Comparison of ENCODE assay signal across 8 mouse cellular contexts in the genomic region with DNA sequence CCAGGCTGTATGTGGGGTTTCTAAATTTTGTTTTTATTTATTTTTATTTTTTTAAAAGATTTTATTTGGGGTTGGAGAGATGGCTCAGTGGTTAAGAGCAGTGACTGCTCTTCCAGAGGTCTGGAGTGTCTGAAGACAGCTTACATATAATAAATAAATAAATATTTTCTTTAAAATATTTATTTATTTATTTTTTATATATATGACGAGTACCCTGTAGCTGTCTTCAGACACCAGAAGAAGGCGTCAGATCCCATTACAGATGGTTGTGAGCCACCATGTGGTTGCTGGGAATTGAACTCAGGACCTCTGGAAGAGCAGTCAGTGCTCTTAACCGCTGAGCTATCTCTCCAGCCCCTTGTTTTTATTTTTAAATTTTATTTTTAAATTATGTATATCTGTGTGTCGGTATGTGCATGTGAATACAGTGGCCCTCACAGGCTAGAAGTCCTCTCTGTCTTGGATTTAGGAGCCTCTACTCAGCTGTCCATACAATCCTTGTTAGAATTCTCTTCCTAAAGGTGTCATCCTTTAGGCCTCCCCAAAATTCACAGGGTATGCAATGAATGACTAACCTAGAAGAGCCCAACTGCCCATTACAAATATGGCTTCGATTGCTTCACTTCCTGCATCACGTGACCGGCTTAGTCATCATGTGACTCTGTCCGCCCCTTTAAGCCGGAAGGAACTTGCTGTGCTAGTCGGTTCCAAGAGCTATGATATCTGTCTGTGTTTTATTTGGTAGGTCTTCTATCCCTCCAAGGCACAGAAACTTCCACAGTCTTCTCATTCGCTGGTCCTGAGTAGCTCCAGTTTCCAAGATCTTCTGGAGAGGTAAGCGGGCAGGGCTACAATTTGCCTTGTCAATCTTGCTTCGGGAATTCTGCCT. TPM values are rescaled to one million over a fixed set of nuclear protein-coding genes. Genes with fewer than 3 reads are reported as not detected.
DNase-seq lines count a peak whose midpoint lies in the region; ATAC-seq and TF ChIP-seq lines count a peak whose summit lies in the region.

Gene Gba, plus strand, starts transcription at position 676 of the 889 bp plus-strand sequence.

- peak within 1 kb of the TSS; percentile 36 for H3K9ac ChIP-seq in kidney, embryonic 15.5 days

- TF ChIP-seq CTCF in bone marrow macrophage, adult 2 months (IDR thresholded peaks at IDR 0.05; ENCODE audit: low read depth, low read length), result no peak
- TF ChIP-seq CTCF in embryonic fibroblast, embryonic 13.5 days (IDR thresholded peaks at IDR 0.05; ENCODE audit: borderline replicate concordance, insufficient read depth, low read length), result no peak

- DNase-seq in B cell, adult 2 months, result peak; percentile 87 to 89
- DNase-seq in heart, embryonic 10.5 days (ENCODE audit: low spot score), result peak; percentile 94
- peak; percentile 84 for DNase-seq in liver
- DNase-seq in spleen, postnatal 4 days (ENCODE audit: low spot score in 2 of 2), result peak; percentile 81 to 91

- peak within 1 kb of the TSS; percentile 67 for H3K27ac ChIP-seq in bone marrow macrophage, adult 2 months (ENCODE audit: insufficient read depth, low read depth, low read length)
- no peak within 1 kb of the TSS for H3K27ac ChIP-seq in embryonic fibroblast, embryonic 13.5 days (ENCODE audit: insufficient read depth, low read length)
- H3K27ac ChIP-seq in heart, embryonic 10.5 days, result peak within 1 kb of the TSS; percentile 75
- no peak within 1 kb of the TSS for H3K27ac ChIP-seq in kidney, embryonic 15.5 days

- H3K27me3 ChIP-seq in heart, embryonic 10.5 days (ENCODE audit: insufficient read depth, poor library complexity, severe bottlenecking), result no peaks in the 10 kb centered on the region
- no peaks in the 10 kb centered on the region for H3K27me3 ChIP-seq in kidney, embryonic 15.5 days

- TF ChIP-seq POLR2A in bone marrow macrophage, adult 2 months (IDR thresholded peaks at IDR 0.05; ENCODE audit: borderline replicate concordance, low read depth, low read length), result no peak
- TF ChIP-seq POLR2A in embryonic fibroblast, embryonic 13.5 days (IDR thresholded peaks at IDR 0.05; ENCODE audit: low read depth, low read length), result peak; percentile 70

- H3K4me1 ChIP-seq in bone marrow macrophage, adult 2 months (ENCODE audit: control insufficient read depth, insufficient read depth, low read length), result peaks cover 15% of the 10 kb centered on the region
- no peaks in the 10 kb centered on the region for H3K4me1 ChIP-seq in embryonic fibroblast, embryonic 13.5 days (ENCODE audit: control insufficient read depth, insufficient read depth, low read length)
- H3K4me1 ChIP-seq in heart, embryonic 10.5 days, result peaks cover 6% of the 10 kb centered on the region
- peaks cover 11% of the 10 kb centered on the region for H3K4me1 ChIP-seq in kidney, embryonic 15.5 days

- no peaks in the 10 kb centered on the region for H3K9me3 ChIP-seq in heart, embryonic 10.5 days
- no peaks in the 10 kb centered on the region for H3K9me3 ChIP-seq in kidney, embryonic 15.5 days (replicated peaks)

- H3K4me3 ChIP-seq in bone marrow macrophage, adult 2 months (ENCODE audit: insufficient read depth, low read length), result peak within 1 kb of the TSS; percentile 86
- H3K4me3 ChIP-seq in embryonic fibroblast, embryonic 13.5 days (ENCODE audit: insufficient read depth, low read length), result peak within 1 kb of the TSS; percentile 88
- peak within 1 kb of the TSS; percentile 72 for H3K4me3 ChIP-seq in heart, embryonic 10.5 days
- peak within 1 kb of the TSS; percentile 51 for H3K4me3 ChIP-seq in kidney, embryonic 15.5 days (replicated peaks)

- ATAC-seq in kidney, embryonic 15.5 days (replicated peaks; ENCODE audit: low FRiP score), result peak; percentile 76
- ATAC-seq in monocyte, adult 5-6 weeks (replicated peaks; ENCODE audit: insufficient number of reproducible peaks, low FRiP score, low TSS enrichment, poor library complexity, severe bottlenecking), result peak; percentile 86

- peaks cover 35% of the 10 kb centered on the region for H3K36me3 ChIP-seq in heart, embryonic 10.5 days
- peaks cover 30% of the 10 kb centered on the region for H3K36me3 ChIP-seq in kidney, embryonic 15.5 days

- peak within 1 kb of the TSS; percentile 76 for H3K4me2 ChIP-seq in kidney, embryonic 15.5 days

- WGBS in heart, embryonic 10.5 days, result 26% methylated on average over 13 of the region's 13 CpGs
- 25% methylated on average over 13 of the region's 13 CpGs for WGBS in kidney, embryonic 15.5 days

RNA-seq across cellular contexts. Expression of gene Gba, which starts in this region (rescaled TPM):
- polyA plus RNA-seq in bone marrow macrophage, adult 2 months (2012; ENCODE audit: insufficient read depth, insufficient read length, missing spikeins), result 130 and 141 TPM in 2 replicates
- 86.8 and 103 TPM in 2 replicates for polyA plus RNA-seq in embryonic fibroblast, embryonic 13.5 days (2011; ENCODE audit: insufficient read length, low read depth, missing spikeins)
- 44.2 and 44.6 TPM in 2 replicates for polyA plus RNA-seq in heart, embryonic 10.5 days (2016; fragmentation: Nextera tagmentation; extraction: Ambion mirVana)
- 41.4 and 44.0 TPM in 2 replicates for polyA plus RNA-seq in kidney, embryonic 15.5 days (2015; fragmentation: Nextera tagmentation; extraction: Ambion mirVana)
- 71.9 to 84.9 TPM (median 81.9 TPM) in 3 replicates for total RNA-seq in monocyte, adult 5-6 weeks (2017)

Comparison
In these comparisons a context has a peak if more than half of its experiments do, and no peak if none do; other contexts are left out.
1. H3K27ac ChIP-seq: peak in bone marrow macrophage, adult 2 months (single experiment) and heart, embryonic 10.5 days (single experiment); none in embryonic fibroblast, embryonic 13.5 days (single experiment) and kidney, embryonic 15.5 days (single experiment).
2. Peak in every context shown above with its lines, with median percentiles within 50 percentile points of each other: DNase-seq and H3K4me3 ChIP-seq.